Mouse (Mus musculus) brain, embryonic 14.5 days (tissue): ENCODE data around the gene Met.

Experiments
- CTCF ChIP-seq: fragments of 200-500 bp; IDR thresholded peaks from 2 replicates; pipeline ENCODE4 v1.5.1; 2012; ENCODE audit warnings: inconsistent platforms, mild to moderate bottlenecking, moderate library complexity, borderline replicate concordance; ENCODE audit not compliant: insufficient read depth, insufficient read length; ENCODE audit errors: extremely low read depth
- POLR2A ChIP-seq: fragments of 200-500 bp; IDR thresholded peaks from 2 replicates; pipeline ENCODE4 v1.6.1; 2012; ENCODE audit warnings: mild to moderate bottlenecking, inconsistent platforms, borderline replicate concordance; ENCODE audit not compliant: poor library complexity, insufficient read depth, insufficient read length, severe bottlenecking; ENCODE audit errors: extremely low read depth

DNA sequence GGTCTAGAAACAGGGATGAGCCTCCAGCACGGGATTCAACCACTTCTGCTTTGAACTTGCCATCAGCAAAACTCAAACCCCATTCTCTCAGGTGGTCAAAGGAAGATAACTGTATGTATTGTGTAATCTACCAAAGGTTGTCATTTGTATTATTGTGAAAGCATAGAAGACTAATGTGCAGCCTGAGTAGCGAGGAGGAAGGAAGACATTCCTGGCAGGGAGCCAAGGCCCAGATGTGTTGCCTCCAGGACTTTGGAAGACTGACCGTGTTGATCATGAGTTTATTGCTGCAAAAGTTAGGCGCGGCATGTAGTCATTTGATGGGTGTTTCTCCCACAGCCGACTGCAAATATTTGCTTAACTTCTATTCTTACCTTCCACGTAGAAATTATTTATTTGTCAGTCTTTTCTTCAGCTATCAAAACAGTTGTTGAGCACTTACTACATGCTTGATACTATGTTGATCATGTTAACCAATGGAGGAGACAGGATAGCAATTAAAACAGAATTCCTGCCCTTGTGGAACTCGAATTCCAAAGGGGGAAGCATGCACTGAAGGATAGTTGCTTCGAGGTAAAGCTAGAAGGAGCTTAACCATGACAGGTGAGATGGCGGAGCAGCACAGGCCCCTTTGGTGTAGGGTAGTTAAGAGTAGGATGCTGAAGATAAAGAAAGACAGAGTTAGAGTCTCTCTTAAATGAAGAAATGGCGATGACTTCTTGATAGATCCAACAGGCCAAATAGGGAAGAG is 132.3 kb downstream of the Met start:
- TF ChIP-seq CTCF (no peak), POLR2A (no peak)
